Mouse (Mus musculus): ENCODE measurements around the gene Rarg. TPM values are rescaled to one million over a fixed set of nuclear protein-coding genes. Genes with fewer than 3 reads are reported as not detected.
"Not testable (repeated sequence)": the region's sequence is repeated elsewhere in the genome, so short reads cannot be mapped to it uniquely, and the experiment has no call there.

Rarg gene
- total RNA-seq, 2 experiments from 2014 or later = 12.7 to 15.4 TPM

- DNase-seq (ENCODE audit: low spot score in 2 of 2) = no peak
- intact Hi-C loops (cut with DNase I) = loop anchor here (5.0 kb wide), 1 partner anchor 75 kb away; no protein-coding TSS in a partner anchor
Observed at GRCm38 (mm10) chr15:102242404-102243228, 14.7 kb downstream of the Rarg start.

GRCm38 (mm10) chr15:102240607-102241006 is 16.7 kb downstream of the Rarg start:
- intact Hi-C loops (cut with DNase I) = loop anchor here (5.0 kb wide), 1 partner anchor 77 kb away; no protein-coding TSS in a partner anchor
- no peak for DNase-seq (ENCODE audit: low spot score in 2 of 2)

GRCm38 (mm10) chr15:102239851-102240250 is 17.5 kb downstream of the Rarg start:
- DNase-seq (ENCODE audit: low spot score in 2 of 2) = no peak
- intact Hi-C loops (cut with DNase I) = loop anchor here (2.0 to 5.0 kb wide), 2 partner anchors 39 to 77 kb away; partner anchors contain the start of gene Mfsd5

GRCm38 (mm10) chr15:102239260-102239590 is 18.1 kb downstream of the Rarg start:
- intact Hi-C loops (cut with DNase I) = loop anchor here (2.0 kb wide), 1 partner anchor 40 kb away; the partner anchor contains the start of gene Mfsd5

GRCm38 (mm10) chr15:102238543-102239259 is 18.6 kb downstream of the Rarg start:
- intact Hi-C loops (cut with DNase I) = loop anchor here (2.0 kb wide), 1 partner anchor 40 kb away; the partner anchor contains the start of gene Mfsd5
- DNase-seq (ENCODE audit: low spot score in 2 of 2) = no peak

More at GRCm38 (mm10) chr15:102239260-102239590, 18.1 kb downstream of the Rarg start:
- peak; percentile 69 to 70 for DNase-seq (ENCODE audit: low spot score in 2 of 2)

GRCm38 (mm10) chr15:102235371-102236027 is 21.8 kb downstream of the Rarg start:
- intact Hi-C loops (cut with DNase I) = no loop called here
- DNase-seq (ENCODE audit: low spot score in 2 of 2) = no peak

GRCm38 (mm10) chr15:102233896-102234295 is 23.4 kb downstream of the Rarg start:
- DNase-seq (ENCODE audit: low spot score in 2 of 2) = no peak
- intact Hi-C loops (cut with DNase I) = no loop called here

GRCm38 (mm10) chr15:102232764-102233163 is 24.6 kb downstream of the Rarg start:
- no peak for DNase-seq (ENCODE audit: low spot score in 2 of 2)
- intact Hi-C loops (cut with DNase I) = no loop called here

- DNase-seq (ENCODE audit: low spot score in 2 of 2) = no peak
- intact Hi-C loops (cut with DNase I) = no loop called here
Observed at GRCm38 (mm10) chr15:102231748-102232147, 25.6 kb downstream of the Rarg start, which contains the start of gene Itgb7. Gene Itgb7 (minus strand): TSS chr15:102231944.

- no peak for DNase-seq (ENCODE audit: low spot score in 2 of 2)
- intact Hi-C loops (cut with DNase I) = no loop called here
Observed at GRCm38 (mm10) chr15:102230408-102231321, 26.7 kb downstream of the Rarg start.

GRCm38 (mm10) chr15:102225619-102226018 is 31.7 kb downstream of the Rarg start:
- DNase-seq (ENCODE audit: low spot score in 2 of 2); intact Hi-C loops (cut with DNase I): not testable (repeated sequence)

GRCm38 (mm10) chr15:102224992-102225617 is 32.2 kb downstream of the Rarg start:
- DNase-seq (ENCODE audit: low spot score in 2 of 2) = no peak
- intact Hi-C loops (cut with DNase I) = loop anchor here (1.0 to 5.0 kb wide), 2 partner anchors 47 to 118 kb away; no protein-coding TSS in a partner anchor

- peak; percentile 77 to 79 for DNase-seq (ENCODE audit: low spot score in 2 of 2)
- intact Hi-C loops (cut with DNase I) = loop anchor here (1.0 to 5.0 kb wide), 2 partner anchors 46 to 117 kb away; no protein-coding TSS in a partner anchor
Observed at GRCm38 (mm10) chr15:102224186-102224991, 32.9 kb downstream of the Rarg start.

- intact Hi-C loops (cut with DNase I) = loop anchor here (5.0 kb wide), 1 partner anchor 115 kb away; no protein-coding TSS in a partner anchor
- DNase-seq (ENCODE audit: low spot score in 2 of 2) = no peak
Observed at GRCm38 (mm10) chr15:102222386-102222785, 34.9 kb downstream of the Rarg start.

- intact Hi-C loops (cut with DNase I) = no loop called here
- no peak for DNase-seq (ENCODE audit: low spot score in 2 of 2)
Observed at GRCm38 (mm10) chr15:102217325-102217724, 40.0 kb downstream of the Rarg start.

- intact Hi-C loops (cut with DNase I) = no loop called here
- DNase-seq (ENCODE audit: low spot score in 2 of 2) = no peak
Observed at GRCm38 (mm10) chr15:102216459-102217228, 40.7 kb downstream of the Rarg start.

- intact Hi-C loops (cut with DNase I) = no loop called here
- no peak for DNase-seq (ENCODE audit: low spot score in 2 of 2)
Observed at GRCm38 (mm10) chr15:102215624-102216023, 41.7 kb downstream of the Rarg start.

Data from left cerebral cortex, postnatal 25 days (tissue).